Mouse (Mus musculus): ENCODE data around the gene Gm4707. TPM values are rescaled to one million over a fixed set of nuclear protein-coding genes. Genes with fewer than 3 reads are reported as not detected.
"Not testable (repeated sequence)": the region's sequence is repeated elsewhere in the genome, so short reads cannot be mapped to it uniquely, and the experiment has no call there.

The Gm4707 gene
- 1 to 10 TPM; 2.1 to 5.8 TPM for total RNA-seq (2021)

- DNase-seq, result no peak
- intact Hi-C loops (cut with DNase I), result no loop called here
Observed at GRCm38 (mm10) chr17:71459818-71460217, at the start of gene Gm4707. Gm4707 (minus strand) TSS chr17:71459918.

GRCm38 (mm10) chr17:71506832-71507231 lies 47.1 kb upstream of the Gm4707 start:
- intact Hi-C loops (cut with DNase I), result no loop called here
- DNase-seq, result no peak

- intact Hi-C loops (cut with DNase I), result no loop called here
Observed at GRCm38 (mm10) chr17:71495784-71496183, 36.1 kb upstream of the Gm4707 start.

GRCm38 (mm10) chr17:71491332-71491686 lies 31.6 kb upstream of the Gm4707 start:
- no peak for DNase-seq
- intact Hi-C loops (cut with DNase I), result no loop called here

More at GRCm38 (mm10) chr17:71495784-71496183, 36.1 kb upstream of the Gm4707 start:
- no peak for DNase-seq

- DNase-seq, result no peak
- intact Hi-C loops (cut with DNase I), result no loop called here
Observed at GRCm38 (mm10) chr17:71490666-71491331, 31.1 kb upstream of the Gm4707 start.

GRCm38 (mm10) chr17:71489703-71490461 lies 30.2 kb upstream of the Gm4707 start:
- intact Hi-C loops (cut with DNase I), result no loop called here
- DNase-seq, result no peak

- intact Hi-C loops (cut with DNase I), result no loop called here
- DNase-seq, result no peak
Observed at GRCm38 (mm10) chr17:71486231-71486851, 26.6 kb upstream of the Gm4707 start.

GRCm38 (mm10) chr17:71485791-71486230 lies 26.1 kb upstream of the Gm4707 start:
- no peak for DNase-seq
- intact Hi-C loops (cut with DNase I), result no loop called here

- no peak for DNase-seq
Observed at GRCm38 (mm10) chr17:71484711-71485110, 25.0 kb upstream of the Gm4707 start.

GRCm38 (mm10) chr17:71483418-71484060 lies 23.8 kb upstream of the Gm4707 start:
- no peak for DNase-seq
- intact Hi-C loops (cut with DNase I), result no loop called here

More at GRCm38 (mm10) chr17:71484711-71485110, 25.0 kb upstream of the Gm4707 start:
- intact Hi-C loops (cut with DNase I), result no loop called here

GRCm38 (mm10) chr17:71479381-71479901 lies 19.7 kb upstream of the Gm4707 start:
- DNase-seq, result no peak
- intact Hi-C loops (cut with DNase I), result no loop called here

GRCm38 (mm10) chr17:71477481-71477880 lies 17.8 kb upstream of the Gm4707 start:
- intact Hi-C loops (cut with DNase I), result no loop called here
- no peak for DNase-seq

- no peak for DNase-seq
- intact Hi-C loops (cut with DNase I), result no loop called here
Observed at GRCm38 (mm10) chr17:71476346-71477020, 16.8 kb upstream of the Gm4707 start.

GRCm38 (mm10) chr17:71475705-71476089 lies 16.0 kb upstream of the Gm4707 start:
- DNase-seq, result peak; percentile 78
- intact Hi-C loops (cut with DNase I), result no loop called here

GRCm38 (mm10) chr17:71474762-71475704 lies 15.3 kb upstream of the Gm4707 start, which contains the start of gene Smchd1:
Smchd1 (minus strand) TSS chr17:71475343.
- intact Hi-C loops (cut with DNase I), result no loop called here
- DNase-seq, result peak; percentile 95

GRCm38 (mm10) chr17:71474128-71474527 lies 14.4 kb upstream of the Gm4707 start:
- intact Hi-C loops (cut with DNase I), result no loop called here
- DNase-seq, result no peak

- no peak for DNase-seq
- intact Hi-C loops (cut with DNase I), result no loop called here
Observed at GRCm38 (mm10) chr17:71471261-71471660, 11.5 kb upstream of the Gm4707 start.

- intact Hi-C loops (cut with DNase I), result no loop called here
- no peak for DNase-seq
Observed at GRCm38 (mm10) chr17:71460312-71460711, 594 bp upstream of the Gm4707 start.

GRCm38 (mm10) chr17:71457361-71457760 lies 2.4 kb downstream of the Gm4707 start:
- intact Hi-C loops (cut with DNase I); DNase-seq: not testable (repeated sequence)

All from left cerebral cortex, postnatal 4 days (tissue).